Mouse (Mus musculus): ENCODE data around the gene Tbk1. TPM values are rescaled to one million over a fixed set of nuclear protein-coding genes. Genes with fewer than 3 reads are reported as not detected.

Gene Tbk1
- polyA plus RNA-seq, 2 experiments: 13.6 to 17.1 TPM

DNA sequence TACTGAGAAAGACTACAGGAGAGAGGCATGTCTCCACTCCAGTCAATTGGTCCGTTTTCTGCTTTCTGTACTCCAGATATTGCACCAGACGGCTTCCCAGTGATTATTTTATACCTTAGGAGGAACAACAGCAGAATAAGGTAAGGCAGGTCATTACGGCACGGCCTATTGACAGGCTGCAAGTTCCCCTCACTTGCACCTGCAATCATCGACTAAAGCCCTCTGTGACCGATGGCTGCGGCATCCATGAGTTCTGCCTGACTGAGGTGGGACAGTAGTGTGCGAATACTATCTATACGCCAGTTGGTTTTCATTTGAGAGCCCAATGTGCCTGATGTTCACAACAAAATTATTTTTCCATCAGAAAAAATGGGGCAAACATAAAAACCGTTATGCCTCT lies 18.6 kb downstream of the Tbk1 start:
- no peak for ATAC-seq (ENCODE audit: insufficient read depth)
- Histone ChIP-seq H3K4me1 (replicated peaks; ENCODE audit: control insufficient read depth in 2 of 2, insufficient read depth in 2 of 2, low read length in 1 of 2) (peaks cover 26 to 35% of the 10 kb centered on the region in 2 experiments), H3K36me3 (replicated peaks; ENCODE audit: control insufficient read depth, insufficient read depth, low read depth) (peaks cover 56% of the 10 kb centered on the region), H3K4me3 (ENCODE audit: insufficient read depth in 1 of 2, low read depth in 2 of 2, low read length in 2 of 2) (no peak overlapping the region), H3K9ac (replicated peaks) (peak overlapping the region; percentile 2; the same call in 1 of the 2 replicates), H3K27ac (peak overlapping the region; percentile 88), H3K9me3 (ENCODE audit: control insufficient read depth, low read length) (peaks cover 4% of the 10 kb centered on the region), H3K27me3 (ENCODE audit: control insufficient read depth, insufficient read depth, low read length) (no peaks in the 10 kb centered on the region), H3K4me2 (ENCODE audit: low read depth) (peak overlapping the region; percentile 67)
- no peak for DNase-seq (ENCODE audit: low read depth in 3 of 3, low spot score in 3 of 3)
- TF ChIP-seq EP300 (IDR thresholded peaks at IDR 0.05; ENCODE audit: low read depth) (no peak), CTCF (IDR thresholded peaks at IDR 0.05; ENCODE audit: low read depth) (no peak)
- 85% methylated on average over 10 of the region's 10 CpGs for WGBS (ENCODE audit: insufficient replicate concordance)

GRCm38 (mm10) chr10:121564447-121564846 lies 22.1 kb downstream of the Tbk1 start:
- ATAC-seq (ENCODE audit: insufficient read depth) (no peak), DNase-seq (ENCODE audit: low read depth in 3 of 3, low spot score in 3 of 3) (no peak)
- no peak for TF ChIP-seq EP300 (IDR thresholded peaks at IDR 0.05; ENCODE audit: low read depth)
- TF ChIP-seq CTCF (IDR thresholded peaks at IDR 0.05; ENCODE audit: low read depth): no peak
- Histone ChIP-seq H3K4me2 (ENCODE audit: low read depth) (no peak overlapping the region), H3K9me3 (ENCODE audit: control insufficient read depth, low read length) (no peaks in the 10 kb centered on the region; the same call in none of the 2 replicates), H3K4me1 (replicated peaks; ENCODE audit: control insufficient read depth in 2 of 2, insufficient read depth in 2 of 2, low read length in 1 of 2) (peaks cover 14 to 18% of the 10 kb centered on the region in 2 experiments), H3K27ac (no peak overlapping the region), H3K9ac (replicated peaks) (no peak overlapping the region), H3K4me3 (ENCODE audit: insufficient read depth in 1 of 2, low read depth in 2 of 2, low read length in 2 of 2) (no peak overlapping the region), H3K36me3 (replicated peaks; ENCODE audit: control insufficient read depth, insufficient read depth, low read depth) (peaks cover 38% of the 10 kb centered on the region), H3K27me3 (ENCODE audit: control insufficient read depth, insufficient read depth, low read length) (no peaks in the 10 kb centered on the region)
- 61% methylated on average over 8 of the region's 8 CpGs for WGBS (ENCODE audit: insufficient replicate concordance)

DNA sequence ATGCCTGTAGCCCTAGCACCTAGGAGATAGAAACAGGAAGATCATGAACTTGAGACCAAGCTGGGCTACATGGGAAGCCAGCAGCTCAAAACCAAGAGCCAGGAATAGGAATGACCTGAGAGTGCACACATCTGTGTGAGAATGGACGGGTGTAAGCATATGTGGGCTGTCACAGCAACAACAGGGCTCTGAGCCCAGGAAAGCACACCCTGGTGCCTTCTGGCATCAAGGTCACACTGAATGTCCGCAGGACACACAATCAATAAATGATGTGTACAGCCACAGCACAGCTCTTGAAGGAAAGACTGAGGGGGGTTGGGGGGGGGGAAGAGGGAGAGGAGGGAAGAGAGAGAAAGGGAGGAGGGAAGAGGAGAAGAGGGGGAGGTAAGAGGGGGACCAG lies 28.4 kb downstream of the Tbk1 start:
- H3K36me3 ChIP-seq (replicated peaks; ENCODE audit: control insufficient read depth, insufficient read depth, low read depth): peaks cover 43% of the 10 kb centered on the region
- no peak overlapping the region for H3K4me3 ChIP-seq (ENCODE audit: insufficient read depth in 1 of 2, low read depth in 2 of 2, low read length in 2 of 2)
- H3K9me3 ChIP-seq (ENCODE audit: control insufficient read depth, low read length): no peaks in the 10 kb centered on the region
- H3K27me3 ChIP-seq (ENCODE audit: control insufficient read depth, insufficient read depth, low read length): no peaks in the 10 kb centered on the region
- ATAC-seq (ENCODE audit: insufficient read depth) (no peak), DNase-seq (ENCODE audit: low read depth in 3 of 3, low spot score in 3 of 3) (no peak)
- WGBS (ENCODE audit: insufficient replicate concordance): 75% methylated on average over 2 of the region's 2 CpGs
- H3K9ac ChIP-seq (replicated peaks): no peak overlapping the region
- H3K27ac ChIP-seq: no peak overlapping the region
- TF ChIP-seq EP300 (IDR thresholded peaks at IDR 0.05; ENCODE audit: low read depth) (no peak), CTCF (IDR thresholded peaks at IDR 0.05; ENCODE audit: low read depth) (no peak)
- no peaks in the 10 kb centered on the region for H3K4me1 ChIP-seq (replicated peaks; ENCODE audit: control insufficient read depth in 2 of 2, insufficient read depth in 2 of 2, low read length in 1 of 2)
- H3K4me2 ChIP-seq (ENCODE audit: low read depth): no peak overlapping the region

- Histone ChIP-seq H3K4me2 (ENCODE audit: low read depth) (no peak overlapping the region), H3K4me3 (ENCODE audit: insufficient read depth in 1 of 2, low read depth in 2 of 2, low read length in 2 of 2) (no peak overlapping the region), H3K36me3 (replicated peaks; ENCODE audit: control insufficient read depth, insufficient read depth, low read depth) (peaks cover 48% of the 10 kb centered on the region), H3K9ac (replicated peaks) (no peak overlapping the region), H3K27ac (no peak overlapping the region), H3K9me3 (ENCODE audit: control insufficient read depth, low read length) (no peaks in the 10 kb centered on the region), H3K4me1 (replicated peaks; ENCODE audit: control insufficient read depth in 2 of 2, insufficient read depth in 2 of 2, low read length in 1 of 2) (no peaks in the 10 kb centered on the region), H3K27me3 (ENCODE audit: control insufficient read depth, insufficient read depth, low read length) (no peaks in the 10 kb centered on the region)
- WGBS (ENCODE audit: insufficient replicate concordance): 60% methylated on average over 6 of the region's 6 CpGs
- no peak for DNase-seq (ENCODE audit: low read depth in 3 of 3, low spot score in 3 of 3)
- peak; percentile 84 for TF ChIP-seq CTCF (IDR thresholded peaks at IDR 0.05; ENCODE audit: low read depth)
- TF ChIP-seq EP300 (IDR thresholded peaks at IDR 0.05; ENCODE audit: low read depth): no peak
- ATAC-seq (ENCODE audit: insufficient read depth): 0 out of 2 replicates have a peak, but pooled peaks have one; percentile 59
These were observed 30.3 kb downstream of the Tbk1 start for GRCm38 (mm10) chr10:121556263-121556662.

- no peak for TF ChIP-seq CTCF (IDR thresholded peaks at IDR 0.05; ENCODE audit: low read depth)
- no peak for DNase-seq (ENCODE audit: low read depth in 3 of 3, low spot score in 3 of 3)
- H3K4me2 ChIP-seq (ENCODE audit: low read depth): no peak overlapping the region
- H3K27ac ChIP-seq: no peak overlapping the region
- H3K27me3 ChIP-seq (ENCODE audit: control insufficient read depth, insufficient read depth, low read length): no peaks in the 10 kb centered on the region
- peaks cover 42% of the 10 kb centered on the region for H3K36me3 ChIP-seq (replicated peaks; ENCODE audit: control insufficient read depth, insufficient read depth, low read depth)
- no peak overlapping the region for H3K9ac ChIP-seq (replicated peaks)
- no peaks in the 10 kb centered on the region for H3K9me3 ChIP-seq (ENCODE audit: control insufficient read depth, low read length)
- no peaks in the 10 kb centered on the region for H3K4me1 ChIP-seq (replicated peaks; ENCODE audit: control insufficient read depth in 2 of 2, insufficient read depth in 2 of 2, low read length in 1 of 2)
- H3K4me3 ChIP-seq (ENCODE audit: insufficient read depth in 1 of 2, low read depth in 2 of 2, low read length in 2 of 2): no peak overlapping the region
- no peak for ATAC-seq (ENCODE audit: insufficient read depth)
- 86% methylated on average over 9 of the region's 9 CpGs for WGBS (ENCODE audit: insufficient replicate concordance)
These were observed 36.3 kb downstream of the Tbk1 start for GRCm38 (mm10) chr10:121550334-121550733.
